Mouse (Mus musculus) stomach, postnatal 0 days (tissue): ENCODE data around the gene Skiv2l.
"Not testable (repeated sequence)": the region's sequence is repeated elsewhere in the genome, so short reads cannot be mapped to it uniquely, and the experiment has no call there.

Source experiments
- CTCF ChIP-seq: IDR thresholded peaks from 2 replicates; pipeline ENCODE4 v1.5.1; 2016; ENCODE audit warnings: antibody characterized with exemption, low read depth, mild to moderate bottlenecking, moderate library complexity
- EP300 ChIP-seq: optimal IDR thresholded peaks from 2 replicates; pipeline ENCODE3; 2016; ENCODE audit warnings: antibody characterized with exemption

DNA sequence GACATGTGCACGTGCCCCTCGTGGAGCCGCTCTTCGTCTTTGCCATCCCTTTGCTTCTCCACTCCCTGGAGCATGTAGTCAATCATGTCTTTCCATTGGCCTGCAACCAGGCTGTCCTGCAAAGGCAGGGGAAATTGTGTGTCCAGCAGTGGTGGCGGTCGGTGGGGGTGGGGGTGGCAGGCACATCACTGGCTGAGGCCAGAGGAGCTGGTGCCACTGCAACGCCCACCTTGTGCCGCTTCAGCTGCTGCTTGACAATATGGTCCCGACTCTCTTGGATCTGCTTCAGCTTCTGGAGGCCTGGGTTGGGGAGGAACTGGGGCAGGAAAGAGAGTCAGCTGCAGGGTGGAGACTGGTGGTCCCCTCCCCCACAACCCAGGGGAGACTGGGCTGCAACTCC is 47.3 kb downstream of the Skiv2l start:
- TF ChIP-seq EP300, CTCF: not testable (repeated sequence)
